Mouse (Mus musculus) B cell, adult 2 months (primary cell): ENCODE results near the gene Pcdh9.

Source experiments
- DNase-seq, 2 experiments: peaks; one replicate each; pipeline ENCODE4 v3.0.0; 2022

The Pcdh9 gene

GRCm38 (mm10) chr14:93785031-93785430, 105.4 kb downstream of the Pcdh9 start:
- DNase-seq, result no peak

- no peak for DNase-seq
These were observed 127.6 kb downstream of the Pcdh9 start for GRCm38 (mm10) chr14:93762855-93763254.

- DNase-seq, result no peak
These were observed 156.3 kb downstream of the Pcdh9 start for GRCm38 (mm10) chr14:93734077-93734673.

- DNase-seq, result no peak
These were observed 164.7 kb downstream of the Pcdh9 start for GRCm38 (mm10) chr14:93725798-93726197.

- DNase-seq, result no peak
These were observed 171.3 kb downstream of the Pcdh9 start for GRCm38 (mm10) chr14:93719208-93719607.

- no peak for DNase-seq
These were observed 177.1 kb downstream of the Pcdh9 start for GRCm38 (mm10) chr14:93713250-93713935.

GRCm38 (mm10) chr14:93708651-93709050, 181.8 kb downstream of the Pcdh9 start:
- no peak for DNase-seq

- no peak for DNase-seq
These were observed 188.9 kb downstream of the Pcdh9 start for GRCm38 (mm10) chr14:93701385-93702101.

GRCm38 (mm10) chr14:93700916-93701315, 189.6 kb downstream of the Pcdh9 start:
- DNase-seq, result no peak

- no peak for DNase-seq
These were observed 205.8 kb downstream of the Pcdh9 start for GRCm38 (mm10) chr14:93684641-93685040.

- no peak for DNase-seq
These were observed 215.0 kb downstream of the Pcdh9 start for GRCm38 (mm10) chr14:93675273-93676068.

GRCm38 (mm10) chr14:93653986-93654757, 236.3 kb downstream of the Pcdh9 start:
- no peak for DNase-seq

- no peak for DNase-seq
These were observed 263.2 kb downstream of the Pcdh9 start for GRCm38 (mm10) chr14:93627241-93627640.

GRCm38 (mm10) chr14:93624144-93624543, 266.3 kb downstream of the Pcdh9 start:
- no peak for DNase-seq

- no peak for DNase-seq
These were observed 269.3 kb downstream of the Pcdh9 start for GRCm38 (mm10) chr14:93621211-93621610.

- DNase-seq, result no peak
These were observed 282.9 kb downstream of the Pcdh9 start for GRCm38 (mm10) chr14:93607546-93607945.

GRCm38 (mm10) chr14:93599997-93600396, 290.5 kb downstream of the Pcdh9 start:
- DNase-seq, result no peak

- no peak for DNase-seq
These were observed 305.0 kb downstream of the Pcdh9 start for GRCm38 (mm10) chr14:93585432-93586024.

- DNase-seq, result no peak
These were observed 326.1 kb downstream of the Pcdh9 start for GRCm38 (mm10) chr14:93564361-93564760.

- DNase-seq, result no peak
These were observed 328.9 kb downstream of the Pcdh9 start for GRCm38 (mm10) chr14:93561577-93561976.

GRCm38 (mm10) chr14:93553771-93554170, 336.7 kb downstream of the Pcdh9 start:
- DNase-seq, result no peak

- DNase-seq, result no peak
These were observed 344.9 kb downstream of the Pcdh9 start for GRCm38 (mm10) chr14:93545575-93545974.
